Mouse (Mus musculus) MEL (cell line): ENCODE measurements at regions not wholly inside any gene's neighbourhood (a gene's known extent, or its start where the extent isn't known, plus 50 kb on each side); places are given as distances from the start of the nearest gene placed in this dataset.

Experiments used
- DNase-seq: peaks from one replicate; pipeline ENCODE4 v3.0.0; 2011; ENCODE audit warnings: low read depth, low spot score
- H3K27ac ChIP-seq: 2 replicates; pipeline ENCODE4 v1.5.1; 2012; ENCODE audit warnings: low read depth, mild to moderate bottlenecking, control low read depth, low read length, moderate library complexity; ENCODE audit not compliant: control insufficient read depth
- H3K27me3 ChIP-seq, 2 experiments: fragments of 150-350 bp in 1 of 2; sonication (generic) in 1 of 2; 2 replicates each; pipeline ENCODE4 v1.6.1; 2012; ENCODE audit warnings: low read length in 2 of 2, mild to moderate bottlenecking in 2 of 2, improper control_type of control experiment in 1 of 2, moderate library complexity in 1 of 2; ENCODE audit not compliant: insufficient read depth in 2 of 2, control insufficient read depth in 1 of 2
- H3K36me3 ChIP-seq, 2 experiments: 2 replicates each; pipeline ENCODE4 v1.6.1; 2012 to 2014; ENCODE audit warnings: low read length in 2 of 2, improper control_type of control experiment in 1 of 2, inconsistent platforms in 1 of 2, mild to moderate bottlenecking in 1 of 2; ENCODE audit not compliant: insufficient read depth in 2 of 2, control insufficient read depth in 1 of 2
- H3K4me1 ChIP-seq, 2 experiments: fragments of 150-350 bp in 1 of 2; sonication (generic) in 1 of 2; 2 replicates each; pipeline ENCODE4 v1.6.1; 2012; ENCODE audit warnings: low read length in 2 of 2, improper control_type of control experiment in 1 of 2, mild to moderate bottlenecking in 1 of 2; ENCODE audit not compliant: insufficient read depth in 2 of 2, control insufficient read depth in 1 of 2
- H3K4me3 ChIP-seq, 2 experiments: fragments of 150-350 bp in 1 of 2; sonication (generic) in 1 of 2; 2 replicates each; pipeline ENCODE4 v1.5.1; 2012; ENCODE audit warnings: low read depth in 2 of 2, low read length in 2 of 2, mild to moderate bottlenecking in 2 of 2, moderate library complexity in 2 of 2, control low read depth in 1 of 2, improper control_type of control experiment in 1 of 2; ENCODE audit not compliant: control insufficient read depth in 1 of 2, insufficient read depth in 1 of 2
- H3K79me2 ChIP-seq: 2 replicates; pipeline ENCODE4 v1.6.1; 2012; ENCODE audit warnings: mild to moderate bottlenecking, low read length, moderate library complexity; ENCODE audit not compliant: control insufficient read depth, poor library complexity, insufficient read depth
- H3K9ac ChIP-seq: 2 replicates; pipeline ENCODE4 v1.6.1; 2012; ENCODE audit warnings: low read depth, mild to moderate bottlenecking, control low read depth, low read length, moderate library complexity; ENCODE audit not compliant: control insufficient read depth, poor library complexity, severe bottlenecking
- H3K9me3 ChIP-seq: fragments of 150-350 bp; sonication (generic); replicated peaks from 2 replicates; pipeline ENCODE4 v1.6.1; 2012; ENCODE audit warnings: mild to moderate bottlenecking, low read length, improper control_type of control experiment, moderate library complexity; ENCODE audit not compliant: insufficient read depth
- CHD2 ChIP-seq: IDR thresholded peaks from 2 replicates; pipeline ENCODE4 v1.6.1; 2011; ENCODE audit warnings: low read length, improper control_type of control experiment
- CTCF ChIP-seq, 3 experiments: IDR thresholded peaks in 2 of 3; conservative IDR thresholded peaks in 1 of 3; 2 replicates each; pipeline ENCODE4 v1.5.1; 2011 to 2012; ENCODE audit warnings: low read length in 3 of 3, low read depth in 2 of 3, mild to moderate bottlenecking in 2 of 3, improper control_type of control experiment in 1 of 3, inconsistent platforms in 1 of 3, mixed read lengths in 1 of 3, moderate library complexity in 1 of 3; ENCODE audit not compliant: control insufficient read depth in 1 of 3, insufficient read depth in 1 of 3, poor library complexity in 1 of 3, severe bottlenecking in 1 of 3
- EP300 ChIP-seq, 2 experiments: IDR thresholded peaks; 2 replicates each; pipeline ENCODE4 v1.6.1; 2011; ENCODE audit warnings: improper control_type of control experiment in 2 of 2, low read length in 2 of 2, low read depth in 1 of 2, mild to moderate bottlenecking in 1 of 2
- KAT2A ChIP-seq: conservative IDR thresholded peaks from 2 replicates; pipeline ENCODE4 v1.6.1; 2012; ENCODE audit warnings: low read depth, low read length, improper control_type of control experiment, inconsistent platforms
- MAFK ChIP-seq: IDR thresholded peaks from 2 replicates; pipeline ENCODE4 v1.6.1; 2011; ENCODE audit warnings: low read depth, mild to moderate bottlenecking, low read length, improper control_type of control experiment, borderline replicate concordance
- MAZ ChIP-seq: IDR thresholded peaks from 2 replicates; pipeline ENCODE4 v1.6.1; 2012; ENCODE audit warnings: low read depth, mild to moderate bottlenecking, inconsistent platforms, low read length, improper control_type of control experiment
- MEF2A ChIP-seq: IDR thresholded peaks from 2 replicates; pipeline ENCODE4 v1.6.1; 2014; ENCODE audit warnings: low read depth, mild to moderate bottlenecking, inconsistent platforms, low read length, improper control_type of control experiment; ENCODE audit not compliant: poor library complexity, insufficient replicate concordance, severe bottlenecking; ENCODE audit errors: extremely low read depth
- NRF1 ChIP-seq: IDR thresholded peaks from 2 replicates; pipeline ENCODE4 v1.6.1; 2014; ENCODE audit warnings: low read depth, mild to moderate bottlenecking, inconsistent platforms, low read length, improper control_type of control experiment, moderate library complexity; ENCODE audit not compliant: poor library complexity, insufficient read depth, severe bottlenecking
- POLR2A ChIP-seq, 2 experiments: IDR thresholded peaks; 2 replicates each; pipeline ENCODE4 v1.6.1; 2011 to 2012; ENCODE audit warnings: low read length in 2 of 2, mild to moderate bottlenecking in 2 of 2, control low read depth in 1 of 2, improper control_type of control experiment in 1 of 2, low read depth in 1 of 2, moderate library complexity in 1 of 2; ENCODE audit not compliant: control insufficient read depth in 1 of 2, insufficient read depth in 1 of 2, poor library complexity in 1 of 2
- POLR2AphosphoS2 ChIP-seq: IDR thresholded peaks from 2 replicates; pipeline ENCODE4 v1.6.1; 2011; ENCODE audit warnings: low read length, improper control_type of control experiment
- POLR2AphosphoS5 ChIP-seq: IDR thresholded peaks from 2 replicates; pipeline ENCODE4 v1.6.1; 2012; ENCODE audit warnings: low read depth, borderline replicate concordance, mild to moderate bottlenecking, inconsistent platforms, low read length, moderate library complexity, mixed read lengths
- RAD21 ChIP-seq: IDR thresholded peaks from 2 replicates; pipeline ENCODE4 v1.6.1; 2011; ENCODE audit warnings: mild to moderate bottlenecking, low read depth, low read length, improper control_type of control experiment
- RCOR1 ChIP-seq: IDR thresholded peaks from 2 replicates; pipeline ENCODE4 v1.6.1; 2012; ENCODE audit warnings: low read depth, mild to moderate bottlenecking, inconsistent platforms, low read length, improper control_type of control experiment
- SMC3 ChIP-seq: IDR thresholded peaks from 2 replicates; pipeline ENCODE4 v1.6.1; 2011; ENCODE audit warnings: low read depth, low read length, improper control_type of control experiment
- TAL1 ChIP-seq: IDR thresholded peaks from 2 replicates; pipeline ENCODE4 v1.6.1; 2012; ENCODE audit warnings: mild to moderate bottlenecking, inconsistent platforms, low read length, moderate library complexity, mixed read lengths
- TBP ChIP-seq: IDR thresholded peaks from 2 replicates; pipeline ENCODE4 v1.8.0; 2011; ENCODE audit warnings: low read depth, low read length, improper control_type of control experiment
- TCF12 ChIP-seq: IDR thresholded peaks from 2 replicates; pipeline ENCODE4 v1.6.1; 2014; ENCODE audit warnings: low read depth, mild to moderate bottlenecking, inconsistent platforms, low read length, improper control_type of control experiment, moderate library complexity
- UBTF ChIP-seq: IDR thresholded peaks from 2 replicates; pipeline ENCODE4 v1.6.1; 2012; ENCODE audit warnings: low read depth, mild to moderate bottlenecking, inconsistent platforms, low read length, improper control_type of control experiment, moderate library complexity, borderline replicate concordance; ENCODE audit not compliant: insufficient read depth
- ZC3H11A ChIP-seq: IDR thresholded peaks from 2 replicates; pipeline ENCODE4 v1.6.1; 2012; ENCODE audit warnings: low read depth, mild to moderate bottlenecking, inconsistent platforms, low read length, improper control_type of control experiment
- ZKSCAN1 ChIP-seq: IDR thresholded peaks from 2 replicates; pipeline ENCODE4 v1.6.1; 2012; ENCODE audit warnings: low read depth, mild to moderate bottlenecking, inconsistent platforms, low read length, improper control_type of control experiment, moderate library complexity
- ZNF384 ChIP-seq: IDR thresholded peaks from 2 replicates; pipeline ENCODE4 v1.6.1; 2012; ENCODE audit warnings: low read depth, mild to moderate bottlenecking, inconsistent platforms, low read length, improper control_type of control experiment

- TF ChIP-seq RAD21: peak; percentile 32
- peak in 2 of 3 experiments; percentile 13 to 67; a peak in 3 of 6 replicates for TF ChIP-seq CTCF (IDR thresholded peaks at IDR 0.05 in 2 of 3, conservative IDR thresholded peaks at IDR 0.05 in 1 of 3; ENCODE audit: control insufficient read depth in 1 of 3, insufficient read depth in 1 of 3, low read depth in 2 of 3, low read length in 3 of 3, poor library complexity in 1 of 3, severe bottlenecking in 1 of 3)
- TF ChIP-seq SMC3: peak; percentile 37
- TF ChIP-seq POLR2A (IDR thresholded peaks at IDR 0.05; ENCODE audit: control insufficient read depth in 1 of 2, insufficient read depth in 1 of 2, low read depth in 1 of 2, low read length in 2 of 2, poor library complexity in 1 of 2): no peak
- no peak for TF ChIP-seq NRF1
These were observed 1471.1 kb downstream of the Tbl1xr1 start for GRCm38 (mm10) chr3:23547546-23547945.

GRCm38 (mm10) chr3:23564340-23564739, 1487.9 kb downstream of the Tbl1xr1 start:
- no peak for TF ChIP-seq MEF2A
- TF ChIP-seq ZNF384: no peak
- TF ChIP-seq POLR2A (IDR thresholded peaks at IDR 0.05; ENCODE audit: control insufficient read depth in 1 of 2, insufficient read depth in 1 of 2, low read depth in 1 of 2, low read length in 2 of 2, poor library complexity in 1 of 2): no peak
- no peak for TF ChIP-seq POLR2AphosphoS2
- no peak for TF ChIP-seq NRF1
- no peak for TF ChIP-seq TBP
- no peak for TF ChIP-seq KAT2A
- TF ChIP-seq UBTF: no peak
- TF ChIP-seq CHD2: no peak
- no peak for TF ChIP-seq MAFK
- TF ChIP-seq ZKSCAN1: no peak
- no peak for TF ChIP-seq EP300 (IDR thresholded peaks at IDR 0.05; ENCODE audit: low read depth in 1 of 2, low read length in 2 of 2)
- no peak for TF ChIP-seq ZC3H11A
- no peak for TF ChIP-seq RCOR1
- no peak for TF ChIP-seq POLR2AphosphoS5
- TF ChIP-seq TCF12: no peak
- no peak for TF ChIP-seq TAL1
- TF ChIP-seq MAZ: no peak
- TF ChIP-seq, all 39 proteins: peak for 0

More at GRCm38 (mm10) chr3:23547546-23547945, 1471.1 kb downstream of the Tbl1xr1 start:
- H3K27ac ChIP-seq: no peak overlapping the region
- no peak overlapping the region for H3K4me3 ChIP-seq
- H3K36me3 ChIP-seq: no peaks in the 10 kb centered on the region
- H3K27me3 ChIP-seq: no peaks in the 10 kb centered on the region
- H3K9ac ChIP-seq: no peak overlapping the region
- DNase-seq: peak; percentile 42
- no peaks in the 10 kb centered on the region for H3K9me3 ChIP-seq
- no peaks in the 10 kb centered on the region for H3K79me2 ChIP-seq
- no peaks in the 10 kb centered on the region for H3K4me1 ChIP-seq

More at GRCm38 (mm10) chr3:23564340-23564739, 1487.9 kb downstream of the Tbl1xr1 start:
- no peaks in the 10 kb centered on the region for H3K9me3 ChIP-seq
- no peak overlapping the region for H3K4me3 ChIP-seq
- H3K27ac ChIP-seq: no peak overlapping the region
- no peaks in the 10 kb centered on the region for H3K4me1 ChIP-seq
- no peaks in the 10 kb centered on the region for H3K27me3 ChIP-seq
- no peak for DNase-seq
- H3K79me2 ChIP-seq: no peaks in the 10 kb centered on the region
- no peaks in the 10 kb centered on the region for H3K36me3 ChIP-seq
- H3K9ac ChIP-seq: no peak overlapping the region
